Comparison of ENCODE assay signal across 10 mouse cellular contexts in genomic region chr8:57319981-57320585, GRCm38 (mm10). TPM values are rescaled to one million over a fixed set of nuclear protein-coding genes. Genes with fewer than 3 reads are reported as not detected.
DNase-seq lines count a peak whose midpoint lies in the region; ATAC-seq lines count a peak whose summit lies in the region.
"Had no signal": no experiment of that assay in that cellular context is flagged by ENCODE, and none has a peak within 500 bp of the region (broad histone marks: within the 10 kb centered on the region; RNA-seq: fewer than 3 reads in every experiment).

No protein-coding gene starts in this region.

- ATAC-seq in midbrain, embryonic 14.5 days (ENCODE audit: low FRiP score, low TSS enrichment), result no peak
- no peak for ATAC-seq in midbrain, embryonic 15.5 days (replicated peaks)
- 0 out of 2 replicates have a peak, but pooled peaks have one; percentile 33 for ATAC-seq in limb, embryonic 12.5 days (ENCODE audit: insufficient number of reproducible peaks, insufficient read depth, low FRiP score, low TSS enrichment, low read depth)
- no peak for ATAC-seq in activated CD4-positive, CD25-positive, alpha-beta regulatory T cell, adult 4 months

- no peak overlapping the region for H3K9ac ChIP-seq in midbrain, embryonic 14.5 days (replicated peaks; ENCODE audit: low read length)
- no peak overlapping the region for H3K9ac ChIP-seq in midbrain, embryonic 15.5 days
- H3K9ac ChIP-seq in limb, embryonic 12.5 days (replicated peaks), result peak overlapping the region; percentile 100
- H3K9ac ChIP-seq: neural tube, embryonic 13.5 days had no signal

- H3K9me3 ChIP-seq in midbrain, embryonic 14.5 days (ENCODE audit: control insufficient read depth, low read length), result no peaks in the 10 kb centered on the region
- no peaks in the 10 kb centered on the region for H3K9me3 ChIP-seq in midbrain, embryonic 15.5 days
- H3K9me3 ChIP-seq in heart, embryonic 10.5 days, result no peaks in the 10 kb centered on the region
- no peaks in the 10 kb centered on the region for H3K9me3 ChIP-seq in limb, embryonic 12.5 days
- H3K9me3 ChIP-seq: neural tube, embryonic 13.5 days had no signal

- peak; percentile 43 for DNase-seq in midbrain, embryonic 14.5 days
- peak; percentile 85 for DNase-seq in heart, embryonic 10.5 days (ENCODE audit: low spot score)
- DNase-seq in frontal cortex, postnatal 36 days (ENCODE audit: low spot score in 2 of 2), result no peak
- no peak for DNase-seq in frontal cortex, postnatal 14 days (ENCODE audit: low spot score in 2 of 2)
- DNase-seq: kidney, adult 18-20 months; lung, postnatal 10 days had no signal

- H3K27ac ChIP-seq in midbrain, embryonic 14.5 days (replicated peaks; ENCODE audit: low read depth, low read length), result no peak overlapping the region
- H3K27ac ChIP-seq in midbrain, embryonic 15.5 days, result no peak overlapping the region
- H3K27ac ChIP-seq in heart, embryonic 10.5 days, result peak overlapping the region; percentile 99
- H3K27ac ChIP-seq in limb, embryonic 12.5 days, result peak overlapping the region; percentile 93
- H3K27ac ChIP-seq: neural tube, embryonic 13.5 days had no signal

- no peak overlapping the region for H3K4me3 ChIP-seq in midbrain, embryonic 14.5 days (replicated peaks; ENCODE audit: low read depth, low read length)
- H3K4me3 ChIP-seq in midbrain, embryonic 15.5 days, result no peak overlapping the region
- peak overlapping the region; percentile 94 for H3K4me3 ChIP-seq in heart, embryonic 10.5 days
- H3K4me3 ChIP-seq in limb, embryonic 12.5 days (replicated peaks), result peak overlapping the region; percentile 86

- H3K36me3 ChIP-seq in midbrain, embryonic 14.5 days (ENCODE audit: control insufficient read depth, insufficient read depth, low read length), result no peaks in the 10 kb centered on the region
- no peaks in the 10 kb centered on the region for H3K36me3 ChIP-seq in midbrain, embryonic 15.5 days (replicated peaks)
- H3K36me3 ChIP-seq in heart, embryonic 10.5 days, result peaks cover 20% of the 10 kb centered on the region
- H3K36me3 ChIP-seq in limb, embryonic 12.5 days, result peaks cover 10% of the 10 kb centered on the region; the same call in 1 of the 2 replicates
- H3K36me3 ChIP-seq: neural tube, embryonic 13.5 days had no signal

- peaks cover 9% of the 10 kb centered on the region for H3K4me1 ChIP-seq in midbrain, embryonic 14.5 days (ENCODE audit: control insufficient read depth, insufficient read depth, low read length)
- H3K4me1 ChIP-seq in midbrain, embryonic 15.5 days, result peaks cover 14% of the 10 kb centered on the region
- H3K4me1 ChIP-seq in heart, embryonic 10.5 days, result peaks cover 13% of the 10 kb centered on the region
- H3K4me1 ChIP-seq in limb, embryonic 12.5 days (replicated peaks), result peaks cover 9% of the 10 kb centered on the region; the same call in 1 of the 2 replicates

- H3K27me3 ChIP-seq in midbrain, embryonic 14.5 days (ENCODE audit: control insufficient read depth, insufficient read depth, low read length), result peaks cover 96% of the 10 kb centered on the region
- peaks cover 85% of the 10 kb centered on the region for H3K27me3 ChIP-seq in midbrain, embryonic 15.5 days (replicated peaks)
- H3K27me3 ChIP-seq in heart, embryonic 10.5 days (ENCODE audit: insufficient read depth, poor library complexity, severe bottlenecking), result peaks cover 22% of the 10 kb centered on the region
- H3K27me3 ChIP-seq in limb, embryonic 12.5 days, result peaks cover 24% of the 10 kb centered on the region

- under 1% methylated on average over 22 of the region's 22 CpGs for WGBS in midbrain, embryonic 14.5 days
- 1% methylated on average over 22 of the region's 22 CpGs for WGBS in midbrain, embryonic 15.5 days
- WGBS in heart, embryonic 10.5 days, result under 1% methylated on average over 22 of the region's 22 CpGs
- under 1% methylated on average over 22 of the region's 22 CpGs for WGBS in limb, embryonic 12.5 days

- no peak overlapping the region for H3K4me2 ChIP-seq in midbrain, embryonic 14.5 days (ENCODE audit: low read length)
- no peak overlapping the region for H3K4me2 ChIP-seq in midbrain, embryonic 15.5 days
- peak overlapping the region; percentile 74 for H3K4me2 ChIP-seq in limb, embryonic 12.5 days

RNA-seq across cellular contexts. Expression of gene Hand2, which starts 0.7 kb away (rescaled TPM):
- polyA plus RNA-seq in midbrain, embryonic 14.5 days (2014; fragmentation: Nextera tagmentation; extraction: Ambion mirVana), result not detected in 2 replicates
- not detected in 2 replicates for polyA plus RNA-seq in midbrain, embryonic 15.5 days (2015; fragmentation: Nextera tagmentation; extraction: Ambion mirVana)
- 10.3 and 16.7 TPM in 2 replicates for polyA plus RNA-seq in heart, embryonic 10.5 days (2016; fragmentation: Nextera tagmentation; extraction: Ambion mirVana)
- 19.6 and 23.7 TPM in 2 replicates for polyA plus RNA-seq in limb, embryonic 12.5 days (2016; fragmentation: Nextera tagmentation; extraction: Ambion mirVana)
- not detected for polyA plus RNA-seq in activated CD4-positive, CD25-positive, alpha-beta regulatory T cell, adult 4 months (2017; shearing (Covaris generic))

Comparison
In these comparisons a context has a peak if more than half of its experiments do, and no peak if none do; other contexts are left out.
1. DNase-seq: peak in midbrain, embryonic 14.5 days (single experiment) and heart, embryonic 10.5 days (single experiment); none in frontal cortex, postnatal 36 days (0 of 2) and frontal cortex, postnatal 14 days (0 of 2).
2. H3K27ac ChIP-seq: peak in heart, embryonic 10.5 days (single experiment) and limb, embryonic 12.5 days (single experiment); none in midbrain, embryonic 14.5 days (single experiment) and midbrain, embryonic 15.5 days (single experiment).
3. H3K4me3 ChIP-seq: peak in heart, embryonic 10.5 days (single experiment) and limb, embryonic 12.5 days (single experiment); none in midbrain, embryonic 14.5 days (single experiment) and midbrain, embryonic 15.5 days (single experiment).
4. RNA of gene Hand2, which starts 0.7 kb away (polyA plus RNA-seq): 19.6 to 23.7 TPM in limb, embryonic 12.5 days and 10.3 to 16.7 TPM in heart, embryonic 10.5 days; not detected in midbrain, embryonic 14.5 days, not detected in midbrain, embryonic 15.5 days and not detected in activated CD4-positive, CD25-positive, alpha-beta regulatory T cell, adult 4 months; every median in the first group is over 10 times any median in the second.